Mouse (Mus musculus) megakaryocyte, embryonic 14.5 days (primary cell): ENCODE measurements around the gene Zmynd15.

Experiments used
- FLI1 ChIP-seq: IDR thresholded peaks from 2 replicates; pipeline ENCODE4 v1.6.1; 2012; ENCODE audit warnings: low read length, inconsistent platforms, mixed read lengths
- GATA1 ChIP-seq: IDR thresholded peaks from 3 replicates; pipeline ENCODE4 v1.6.1; 2012; ENCODE audit warnings: mixed read lengths, low read length, inconsistent platforms, borderline replicate concordance

DNA sequence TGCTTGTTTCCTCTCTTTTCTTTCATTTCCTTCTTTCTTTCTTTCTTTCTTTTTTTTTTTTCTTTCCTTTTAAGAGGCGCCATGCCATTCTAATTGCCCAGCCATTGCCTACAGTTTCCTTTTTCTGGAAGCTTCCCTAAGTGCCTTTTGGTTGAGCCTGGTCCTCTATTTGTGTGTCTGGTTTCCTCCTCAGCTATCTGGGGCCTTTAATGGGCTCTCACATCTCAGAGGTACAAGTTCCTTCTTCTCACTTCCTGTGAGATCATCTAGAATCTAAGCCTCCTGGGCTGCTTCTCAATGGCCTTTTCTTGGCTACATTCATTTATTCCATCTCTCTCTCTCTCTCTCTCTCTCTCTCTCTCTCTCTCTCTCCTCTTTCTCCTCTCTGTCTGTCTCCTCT, 11.9 kb upstream of the Zmynd15 start:
- no peak for TF ChIP-seq GATA1
- TF ChIP-seq FLI1, result no peak
